Mouse (Mus musculus) olfactory bulb, adult 2 months (tissue): ENCODE measurements around the gene Rundc3a. TPM values are rescaled to one million over a fixed set of nuclear protein-coding genes. Genes with fewer than 3 reads are reported as not detected.
A peak's percentile ranks its signal among the peaks of the same experiment; 100 is the strongest.

ENCODE experiments used
- H3K27ac ChIP-seq: fragments of 200-500 bp; 2 replicates; pipeline ENCODE4 v1.5.1; 2012; ENCODE audit warnings: low read depth, low read length; ENCODE audit not compliant: insufficient read depth
- H3K4me1 ChIP-seq: fragments of 200-500 bp; 2 replicates; pipeline ENCODE4 v1.6.1; 2012; ENCODE audit warnings: low read length; ENCODE audit not compliant: control insufficient read depth, insufficient read depth
- H3K4me3 ChIP-seq: fragments of 200-500 bp; 2 replicates; pipeline ENCODE4 v1.5.1; 2012; ENCODE audit warnings: mild to moderate bottlenecking, low read depth, low read length, moderate library complexity; ENCODE audit not compliant: insufficient read depth
- CTCF ChIP-seq: fragments of 200-500 bp; IDR thresholded peaks from 2 replicates; pipeline ENCODE4 v1.5.1; 2012; ENCODE audit warnings: low read depth, mild to moderate bottlenecking, low read length, moderate library complexity; ENCODE audit not compliant: insufficient read depth
- POLR2A ChIP-seq: fragments of 200-500 bp; IDR thresholded peaks from 2 replicates; pipeline ENCODE4 v1.6.1; 2012; ENCODE audit warnings: mild to moderate bottlenecking, low read depth, low read length, moderate library complexity; ENCODE audit not compliant: insufficient read depth
- WGBS: fragments of 180-500 bp; shearing (Covaris S2); methylation state at CpG from one replicate; pipeline ENCODE4 v1.1.7; 2018; 5-methylcytosine and 5-hydroxymethylcytosine counted together
- polyA plus RNA-seq: library from polyadenylated mRNA; stranded (reverse); fragments of >200 nt; gene quantifications from 2 replicates; pipeline ENCODE4 v1.2.4, GENCODE M21; 2012; ENCODE audit warnings: low replicate concordance; ENCODE audit not compliant: missing spikeins, insufficient read depth, insufficient read length

The Rundc3a gene
- polyA plus RNA-seq, 1 experiment: not detected

DNA sequence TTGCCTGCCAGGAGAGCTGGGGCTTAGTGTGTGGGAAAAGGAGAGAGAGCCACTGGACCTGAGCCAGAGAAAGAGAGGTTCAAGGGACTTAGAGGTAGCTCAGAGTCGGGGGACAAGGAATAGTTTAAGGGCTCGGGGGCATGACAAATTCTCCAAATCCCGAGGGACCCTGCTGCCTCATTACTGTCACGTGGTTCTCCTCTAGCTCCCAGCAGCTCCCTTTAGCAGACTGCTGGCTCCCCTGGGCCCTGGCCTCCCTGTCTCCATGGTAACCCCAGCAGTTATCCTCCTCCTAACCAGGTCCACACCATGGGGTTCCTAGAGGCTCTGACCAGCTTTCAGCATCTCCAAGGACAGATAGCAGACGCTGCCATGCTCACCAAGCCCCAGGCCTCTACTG is 2.0 kb downstream of the Rundc3a start:
- 3% methylated on average over 5 of the region's 5 CpGs for WGBS
- Histone ChIP-seq H3K27ac (peak overlapping the region; percentile 95), H3K4me1 (peaks cover 47% of the 10 kb centered on the region), H3K4me3 (peak overlapping the region; percentile 88)
- no peak for TF ChIP-seq POLR2A
- TF ChIP-seq CTCF: no peak

GRCm38 (mm10) chr11:102396263-102396662 is 3.1 kb downstream of the Rundc3a start:
- H3K4me1 ChIP-seq: peaks cover 53% of the 10 kb centered on the region
- peak overlapping the region; percentile 29; the same call in 1 of the 2 replicates for H3K27ac ChIP-seq

GRCm38 (mm10) chr11:102396671-102397141 is 3.5 kb downstream of the Rundc3a start:
- Histone ChIP-seq H3K27ac (peak overlapping the region; percentile 29; the same call in 1 of the 2 replicates), H3K4me3 (peak overlapping the region; percentile 26), H3K4me1 (peaks cover 53% of the 10 kb centered on the region)
- 28% methylated on average over 7 of the region's 7 CpGs for WGBS
- TF ChIP-seq POLR2A (no peak), CTCF (no peak)

More at GRCm38 (mm10) chr11:102396263-102396662, 3.1 kb downstream of the Rundc3a start:
- 34% methylated on average over 6 of the region's 6 CpGs for WGBS
- TF ChIP-seq CTCF: no peak
- TF ChIP-seq POLR2A: no peak
- peak overlapping the region; percentile 26 for H3K4me3 ChIP-seq

GRCm38 (mm10) chr11:102398007-102398825 is 5.0 kb downstream of the Rundc3a start:
- H3K4me3 ChIP-seq: no peak overlapping the region
- TF ChIP-seq POLR2A (no peak), CTCF (no peak)
- 65% methylated on average over 20 of the region's 20 CpGs for WGBS
- H3K4me1 ChIP-seq: peaks cover 51% of the 10 kb centered on the region
- no peak overlapping the region for H3K27ac ChIP-seq

DNA sequence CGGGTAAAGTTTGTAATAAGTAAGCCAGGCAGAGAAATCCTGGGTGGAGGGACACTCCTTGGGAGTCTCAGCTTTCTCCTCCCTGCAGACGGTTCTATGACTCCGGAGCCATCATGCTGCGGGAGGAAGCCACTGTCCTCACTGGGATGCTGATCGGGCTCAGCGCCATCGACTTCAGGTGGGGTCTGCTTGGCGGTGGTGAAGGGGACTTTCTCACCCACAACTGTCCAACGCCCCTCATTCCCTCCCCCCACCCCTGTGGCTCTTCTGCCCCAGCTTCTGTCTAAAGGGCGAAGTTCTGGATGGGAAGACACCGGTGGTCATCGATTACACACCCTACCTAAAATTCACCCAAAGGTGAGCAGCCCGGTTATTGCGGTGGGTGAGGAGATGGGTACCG is 5.9 kb downstream of the Rundc3a start:
- Histone ChIP-seq H3K4me3 (no peak overlapping the region), H3K27ac (no peak overlapping the region), H3K4me1 (peaks cover 51% of the 10 kb centered on the region)
- WGBS: 42% methylated on average over 15 of the region's 15 CpGs
- TF ChIP-seq POLR2A: no peak
- TF ChIP-seq CTCF: no peak

- H3K4me3 ChIP-seq: no peak overlapping the region
- WGBS: 14% methylated on average over 34 of the region's 34 CpGs
- TF ChIP-seq CTCF: no peak
- no peak for TF ChIP-seq POLR2A
- peaks cover 53% of the 10 kb centered on the region for H3K4me1 ChIP-seq
- H3K27ac ChIP-seq: no peak overlapping the region
These were observed 6.4 kb downstream of the Rundc3a start for GRCm38 (mm10) chr11:102399610-102400072.

DNA sequence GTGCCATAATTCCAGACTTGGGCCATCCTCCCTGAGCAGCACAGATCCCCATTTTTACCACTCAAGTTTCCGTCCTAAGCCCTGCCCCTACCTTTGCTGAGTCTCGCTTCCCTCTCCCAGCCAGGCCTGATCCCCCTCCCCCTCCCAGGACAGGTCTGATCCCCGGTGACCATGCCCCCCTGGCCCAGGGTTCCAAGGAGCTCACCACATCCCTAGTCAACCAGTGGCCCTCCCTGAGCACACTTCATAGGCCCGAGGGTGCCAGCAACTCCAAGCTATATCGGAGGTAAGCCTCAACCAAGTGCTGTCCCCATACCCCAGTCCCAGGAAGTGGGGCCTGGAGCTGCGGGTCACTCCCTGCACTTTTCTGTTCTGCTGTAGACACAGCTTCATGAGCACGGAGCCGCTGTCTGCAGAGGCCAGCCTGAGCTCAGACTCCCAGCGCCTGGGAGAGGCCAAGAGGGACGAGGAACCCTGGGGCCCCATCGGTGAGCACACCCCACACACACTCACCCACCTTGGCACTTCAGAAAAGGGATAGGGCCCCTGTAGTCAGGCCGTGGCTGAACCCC is 7.4 kb downstream of the Rundc3a start:
- WGBS: 41% methylated on average over 12 of the region's 12 CpGs
- H3K4me1 ChIP-seq: peaks cover 53% of the 10 kb centered on the region
- no peak overlapping the region for H3K4me3 ChIP-seq
- H3K27ac ChIP-seq: peak overlapping the region; percentile 7; the same call in 1 of the 2 replicates
- TF ChIP-seq CTCF (no peak), POLR2A (no peak)

GRCm38 (mm10) chr11:102401898-102402500 is 8.8 kb downstream of the Rundc3a start:
- peaks cover 57% of the 10 kb centered on the region for H3K4me1 ChIP-seq

DNA sequence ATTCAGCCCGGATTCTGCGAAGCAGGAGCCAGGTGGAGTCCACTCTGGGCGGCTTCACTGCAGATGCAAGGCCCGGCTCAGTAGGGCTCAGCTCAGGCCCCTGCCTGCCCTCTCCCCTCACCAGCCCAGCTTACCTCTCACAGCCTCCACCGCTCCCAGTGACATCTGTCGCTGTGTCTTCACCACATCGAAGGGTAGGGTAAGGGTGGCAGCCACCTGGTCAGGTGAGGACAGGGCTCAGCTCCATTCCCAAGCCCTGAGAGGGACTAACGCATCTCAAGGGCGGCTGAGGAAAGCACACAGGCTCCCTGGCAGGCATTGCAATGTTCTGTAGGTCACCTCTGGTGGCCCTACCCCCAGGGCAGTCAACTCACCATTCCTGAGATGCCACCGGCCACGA is 10.5 kb downstream of the Rundc3a start:
- Histone ChIP-seq H3K27ac (no peak overlapping the region), H3K4me3 (no peak overlapping the region), H3K4me1 (peaks cover 45% of the 10 kb centered on the region)
- 93% methylated on average over 11 of the region's 11 CpGs for WGBS
- no peak for TF ChIP-seq CTCF
- no peak for TF ChIP-seq POLR2A

More at GRCm38 (mm10) chr11:102401898-102402500, 8.8 kb downstream of the Rundc3a start:
- WGBS: 52% methylated on average over 12 of the region's 12 CpGs
- no peak overlapping the region for H3K27ac ChIP-seq
- no peak overlapping the region for H3K4me3 ChIP-seq
- TF ChIP-seq POLR2A: no peak
- TF ChIP-seq CTCF: no peak
